Mouse (Mus musculus) erythroblast, embryonic 14.5 days (primary cell): Measurements from ENCODE around the gene Ubxn6. TPM values are rescaled to one million over a fixed set of nuclear protein-coding genes. Genes with fewer than 3 reads are reported as not detected.
A peak's percentile ranks its signal among the peaks of the same experiment; 100 is the strongest.

Experiments
- H3K27me3 ChIP-seq: 2 replicates; pipeline ENCODE4 v1.6.1; 2012; ENCODE audit warnings: inconsistent platforms; ENCODE audit not compliant: control insufficient read depth
- H3K36me3 ChIP-seq: 2 replicates; pipeline ENCODE4 v1.6.1; 2012; ENCODE audit warnings: mild to moderate bottlenecking, inconsistent platforms; ENCODE audit not compliant: control insufficient read depth
- H3K4me1 ChIP-seq: 2 replicates; pipeline ENCODE4 v1.6.1; 2012; ENCODE audit warnings: inconsistent platforms; ENCODE audit not compliant: control insufficient read depth
- H3K4me3 ChIP-seq: replicated peaks from 2 replicates; pipeline ENCODE3; 2012; ENCODE audit warnings: moderate library complexity, mild to moderate bottlenecking, inconsistent platforms
- H3K9me3 ChIP-seq: 2 replicates; pipeline ENCODE4 v1.6.1; 2012; ENCODE audit warnings: low read length, inconsistent platforms, mixed read lengths; ENCODE audit not compliant: control insufficient read depth
- GATA1 ChIP-seq: IDR thresholded peaks from 2 replicates; pipeline ENCODE4 v1.6.1; 2012; ENCODE audit warnings: low read length, inconsistent platforms, mixed read lengths
- TAL1 ChIP-seq: IDR thresholded peaks from 3 replicates; pipeline ENCODE4 v1.6.1; 2012; ENCODE audit warnings: low read length, inconsistent platforms, mixed read lengths
- polyA plus RNA-seq: library from polyadenylated mRNA; stranded (reverse); fragments of >175 nt; gene quantifications from 2 replicates; pipeline ENCODE4 v1.2.3, GENCODE M21; 2012

The Ubxn6 gene
- 3.4 and 4.0 TPM in 2 replicates for polyA plus RNA-seq

- Histone ChIP-seq H3K4me3 (peak within 1 kb of the TSS; percentile 80), H3K9me3 (no peaks in the 10 kb centered on the region), H3K27me3 (no peaks in the 10 kb centered on the region), H3K4me1 (peaks cover 45% of the 10 kb centered on the region), H3K36me3 (peaks cover 30% of the 10 kb centered on the region)
- TF ChIP-seq GATA1 (no peak), TAL1 (no peak)
Measured at GRCm38 (mm10) chr17:56074827-56075208, at the start of gene Ubxn6. TSS of gene Ubxn6 (minus strand) at chr17:56075028.

GRCm38 (mm10) chr17:56123681-56124340, 49.0 kb upstream of the Ubxn6 start:
- Histone ChIP-seq H3K4me1 (peaks cover 4% of the 10 kb centered on the region), H3K4me3 (no peak overlapping the region), H3K9me3 (peaks cover 19% of the 10 kb centered on the region), H3K27me3 (peaks cover 60% of the 10 kb centered on the region), H3K36me3 (no peaks in the 10 kb centered on the region)
- TF ChIP-seq TAL1 = no peak
- no peak for TF ChIP-seq GATA1

- H3K4me1 ChIP-seq = peaks cover 4% of the 10 kb centered on the region
- no peaks in the 10 kb centered on the region for H3K36me3 ChIP-seq
- H3K4me3 ChIP-seq = no peak overlapping the region
- no peak for TF ChIP-seq TAL1
- peaks cover 19% of the 10 kb centered on the region for H3K9me3 ChIP-seq
- peaks cover 66% of the 10 kb centered on the region for H3K27me3 ChIP-seq
Measured at GRCm38 (mm10) chr17:56123161-56123560, 48.3 kb upstream of the Ubxn6 start.

GRCm38 (mm10) chr17:56121826-56122225, 47.0 kb upstream of the Ubxn6 start, which contains the start of gene Lrg1:
TSS of gene Lrg1 (minus strand) at chr17:56122001.
- H3K4me1 ChIP-seq = peaks cover 11% of the 10 kb centered on the region
- TF ChIP-seq TAL1 = no peak
- TF ChIP-seq GATA1 = no peak
- H3K27me3 ChIP-seq = peaks cover 76% of the 10 kb centered on the region
- no peak within 1 kb of the TSS for H3K4me3 ChIP-seq
- H3K36me3 ChIP-seq = no peaks in the 10 kb centered on the region
- H3K9me3 ChIP-seq = peaks cover 19% of the 10 kb centered on the region

GRCm38 (mm10) chr17:56119981-56120880, 45.4 kb upstream of the Ubxn6 start:
- peaks cover 11% of the 10 kb centered on the region for H3K4me1 ChIP-seq
- no peaks in the 10 kb centered on the region for H3K36me3 ChIP-seq
- peaks cover 19% of the 10 kb centered on the region for H3K9me3 ChIP-seq
- TF ChIP-seq TAL1 (no peak), GATA1 (no peak)
- no peak overlapping the region for H3K4me3 ChIP-seq
- H3K27me3 ChIP-seq = peaks cover 82% of the 10 kb centered on the region

GRCm38 (mm10) chr17:56119431-56119830, 44.6 kb upstream of the Ubxn6 start:
- Histone ChIP-seq H3K9me3 (peaks cover 19% of the 10 kb centered on the region), H3K36me3 (no peaks in the 10 kb centered on the region), H3K4me1 (peaks cover 7% of the 10 kb centered on the region), H3K27me3 (peaks cover 77% of the 10 kb centered on the region), H3K4me3 (no peak overlapping the region)
- TF ChIP-seq TAL1 (no peak), GATA1 (no peak)

- no peak for TF ChIP-seq GATA1
- TF ChIP-seq TAL1 = no peak
- Histone ChIP-seq H3K36me3 (no peaks in the 10 kb centered on the region), H3K4me3 (peak within 1 kb of the TSS; percentile 34), H3K27me3 (peaks cover 56% of the 10 kb centered on the region), H3K4me1 (peaks cover 7% of the 10 kb centered on the region), H3K9me3 (peaks cover 3% of the 10 kb centered on the region)
Measured at GRCm38 (mm10) chr17:56117251-56117710, 42.5 kb upstream of the Ubxn6 start, which contains the start of gene Plin5. TSS of gene Plin5 (minus strand) at chr17:56117596.

- Histone ChIP-seq H3K4me1 (peaks cover 7% of the 10 kb centered on the region), H3K27me3 (peaks cover 45% of the 10 kb centered on the region)
Measured at GRCm38 (mm10) chr17:56116193-56116592, 41.4 kb upstream of the Ubxn6 start.

GRCm38 (mm10) chr17:56112743-56113142, 37.9 kb upstream of the Ubxn6 start:
- H3K4me3 ChIP-seq = no peak overlapping the region
- no peaks in the 10 kb centered on the region for H3K36me3 ChIP-seq
- H3K9me3 ChIP-seq = no peaks in the 10 kb centered on the region
- peaks cover 7% of the 10 kb centered on the region for H3K4me1 ChIP-seq
- TF ChIP-seq GATA1 = no peak
- H3K27me3 ChIP-seq = peaks cover 14% of the 10 kb centered on the region

More at GRCm38 (mm10) chr17:56116193-56116592, 41.4 kb upstream of the Ubxn6 start:
- Histone ChIP-seq H3K4me3 (no peak overlapping the region), H3K36me3 (no peaks in the 10 kb centered on the region), H3K9me3 (no peaks in the 10 kb centered on the region)
- TF ChIP-seq TAL1 (no peak), GATA1 (no peak)
